Mouse (Mus musculus): ENCODE data around the gene Ica1l.

Ica1l gene

GRCm38 (mm10) chr1:59966171-59966785 is 76.7 kb downstream of the Ica1l start:
- no peak for DNase-seq (ENCODE audit: low spot score)

GRCm38 (mm10) chr1:59959941-59960340 is 83.0 kb downstream of the Ica1l start:
- no peak for DNase-seq (ENCODE audit: low spot score)

- no peak for DNase-seq (ENCODE audit: low spot score)
These were observed 85.8 kb downstream of the Ica1l start for GRCm38 (mm10) chr1:59957206-59957605.

- DNase-seq (ENCODE audit: low spot score) = no peak
These were observed 95.5 kb downstream of the Ica1l start for GRCm38 (mm10) chr1:59947509-59947908.

GRCm38 (mm10) chr1:59945969-59946368 is 97.0 kb downstream of the Ica1l start:
- DNase-seq (ENCODE audit: low spot score) = no peak

- no peak for DNase-seq (ENCODE audit: low spot score)
These were observed 99.2 kb downstream of the Ica1l start for GRCm38 (mm10) chr1:59943825-59944224.

GRCm38 (mm10) chr1:59942057-59942790 is 100.8 kb downstream of the Ica1l start:
- no peak for DNase-seq (ENCODE audit: low spot score)

GRCm38 (mm10) chr1:59941063-59941462 is 101.9 kb downstream of the Ica1l start:
- DNase-seq (ENCODE audit: low spot score) = no peak

- DNase-seq (ENCODE audit: low spot score) = no peak
These were observed 110.0 kb downstream of the Ica1l start for GRCm38 (mm10) chr1:59932991-59933390.

Data from layer of hippocampus, adult 9-10 months (tissue).